Mouse (Mus musculus) neural tube, embryonic 13.5 days (tissue): ENCODE data around the gene Rab31. TPM values are rescaled to one million over a fixed set of nuclear protein-coding genes. Genes with fewer than 3 reads are reported as not detected.

Experiments used
- ATAC-seq: fragments of 200-750 bp; cut with Nextera tagmentation; 2 replicates; pipeline ENCODE4 v1.8.0; 2017; ENCODE audit warnings: low read depth, mild to moderate bottlenecking, moderate TSS enrichment, moderate library complexity
- H3K27ac ChIP-seq: fragments of 300-500 bp; sonication (generic); replicated peaks from 2 replicates; pipeline ENCODE4 v1.5.1; 2015; ENCODE audit warnings: moderate library complexity, mild to moderate bottlenecking, inconsistent platforms
- H3K27me3 ChIP-seq: fragments of 300-500 bp; sonication (generic); 2 replicates; pipeline ENCODE4 v1.6.1; 2015; ENCODE audit warnings: mild to moderate bottlenecking, inconsistent platforms
- H3K36me3 ChIP-seq: fragments of 300-500 bp; sonication (generic); 2 replicates; pipeline ENCODE4 v1.6.1; 2015; ENCODE audit warnings: mild to moderate bottlenecking, inconsistent platforms
- H3K4me1 ChIP-seq: fragments of 300-500 bp; sonication (generic); replicated peaks from 2 replicates; pipeline ENCODE4 v1.6.1; 2015; ENCODE audit warnings: inconsistent platforms
- H3K4me2 ChIP-seq: fragments of 300-500 bp; sonication (generic); 2 replicates; pipeline ENCODE4 v1.6.1; 2015; ENCODE audit warnings: inconsistent platforms, mild to moderate bottlenecking, moderate library complexity
- H3K4me3 ChIP-seq: fragments of 300-500 bp; sonication (generic); 2 replicates; pipeline ENCODE4 v1.5.1; 2015; ENCODE audit warnings: mild to moderate bottlenecking, inconsistent platforms
- H3K9ac ChIP-seq: fragments of 300-500 bp; sonication (generic); 2 replicates; pipeline ENCODE4 v1.6.1; 2015; ENCODE audit warnings: moderate library complexity, mild to moderate bottlenecking, inconsistent platforms
- H3K9me3 ChIP-seq: fragments of 300-500 bp; sonication (generic); 2 replicates; pipeline ENCODE4 v1.6.1; 2016; ENCODE audit warnings: inconsistent platforms
- WGBS: fragments of 180-500 bp; shearing (Covaris S2); methylation state at CpG from one replicate; pipeline ENCODE4 v1.1.7; 2015; 5-methylcytosine and 5-hydroxymethylcytosine counted together
- polyA plus RNA-seq: library from polyadenylated mRNA; unstranded; fragments of >200 nt; fragmentation: Nextera tagmentation; extraction: Ambion mirVana; gene quantifications from 2 replicates; pipeline ENCODE4 v1.2.1, GENCODE M21; 2015

Gene Rab31
- 65.5 and 71.7 TPM in 2 replicates for polyA plus RNA-seq

DNA sequence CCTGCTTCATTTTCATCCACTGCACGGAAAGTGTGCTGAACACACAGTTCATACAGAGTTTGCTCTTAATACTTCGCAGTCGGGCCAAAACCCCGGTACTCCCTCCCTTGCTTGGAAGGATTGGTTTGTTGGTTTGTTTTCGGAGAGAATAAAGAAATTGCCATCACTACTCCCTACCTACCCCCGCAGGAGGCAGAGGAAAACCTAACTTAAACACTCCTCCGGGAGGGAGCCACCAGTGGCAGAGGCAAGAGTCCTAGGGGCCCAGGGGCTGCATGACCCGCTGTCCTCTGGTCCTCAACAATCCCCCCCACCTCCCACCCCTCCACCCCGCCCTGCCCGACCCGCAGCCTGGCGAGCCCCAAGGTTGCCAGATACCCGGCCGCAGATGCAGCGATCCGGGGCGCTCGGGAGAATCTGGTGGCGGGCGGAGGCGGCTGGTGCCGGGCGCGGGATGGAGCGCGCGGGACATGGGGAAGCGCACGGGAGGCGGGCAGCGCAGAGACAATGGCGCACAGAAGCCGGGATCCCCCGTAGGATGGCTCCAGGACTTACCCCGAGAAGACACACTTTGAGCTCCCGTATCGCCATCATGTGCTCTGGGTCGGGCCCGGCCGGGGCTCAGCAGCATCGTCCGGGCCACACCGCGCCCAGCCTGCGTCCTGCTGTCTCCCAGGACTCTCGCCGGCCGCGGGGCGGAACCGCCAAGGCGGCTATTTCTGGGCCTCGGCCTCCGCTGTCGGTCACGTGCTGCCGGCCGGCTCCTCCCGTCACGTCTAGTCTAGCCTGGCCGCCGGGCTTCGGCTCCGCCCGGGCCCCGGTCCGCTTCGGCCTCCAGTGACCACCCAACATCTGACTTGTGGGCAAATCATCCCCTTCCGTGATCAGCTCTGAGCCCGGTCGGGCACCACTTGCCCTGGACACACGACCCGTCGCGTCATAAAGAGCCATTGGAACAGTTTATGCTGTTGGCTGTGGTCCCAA is at the start of gene Rab31:
Rab31 (minus strand) TSS at position 802 of the 984 bp plus-strand sequence.
- H3K9me3 ChIP-seq: no peaks in the 10 kb centered on the region
- H3K4me3 ChIP-seq: peak within 1 kb of the TSS; percentile 71
- H3K27ac ChIP-seq: peak within 1 kb of the TSS; percentile 79
- H3K4me2 ChIP-seq: peak within 1 kb of the TSS; percentile 79
- peak; percentile 75 for ATAC-seq
- no peaks in the 10 kb centered on the region for H3K36me3 ChIP-seq
- no peaks in the 10 kb centered on the region for H3K27me3 ChIP-seq
- under 1% methylated on average over 71 of the region's 75 CpGs for WGBS
- peak within 1 kb of the TSS; percentile 94 for H3K9ac ChIP-seq
- H3K4me1 ChIP-seq: peaks cover 54% of the 10 kb centered on the region

DNA sequence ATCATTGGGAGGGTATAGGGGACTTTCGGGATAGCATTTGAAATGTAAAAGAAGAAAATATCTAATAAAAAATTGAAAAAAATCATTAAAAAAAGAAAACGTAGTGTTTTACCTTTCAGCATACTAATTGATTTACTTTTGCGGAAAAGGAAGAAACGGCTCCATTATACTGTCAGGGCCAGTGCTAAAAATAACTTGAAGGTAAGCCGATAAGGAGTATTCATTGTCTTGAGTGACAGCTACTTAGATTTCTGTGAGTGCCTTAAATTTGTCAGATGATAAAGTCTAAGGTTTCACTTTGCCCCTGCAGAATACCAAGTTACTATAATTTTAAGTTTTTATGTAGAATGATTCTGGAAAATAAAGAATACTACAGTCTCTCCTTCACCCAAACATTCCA is 47.6 kb upstream of the Rab31 start:
- H3K4me3 ChIP-seq: no peak overlapping the region
- H3K9me3 ChIP-seq: no peaks in the 10 kb centered on the region
- no peak overlapping the region for H3K27ac ChIP-seq
- ATAC-seq: no peak
- no peak overlapping the region for H3K9ac ChIP-seq
- 96% methylated on average over 5 of the region's 5 CpGs for WGBS
- H3K4me2 ChIP-seq: no peak overlapping the region
- H3K27me3 ChIP-seq: no peaks in the 10 kb centered on the region
- H3K4me1 ChIP-seq: no peaks in the 10 kb centered on the region
- H3K36me3 ChIP-seq: peaks cover 76% of the 10 kb centered on the region

DNA sequence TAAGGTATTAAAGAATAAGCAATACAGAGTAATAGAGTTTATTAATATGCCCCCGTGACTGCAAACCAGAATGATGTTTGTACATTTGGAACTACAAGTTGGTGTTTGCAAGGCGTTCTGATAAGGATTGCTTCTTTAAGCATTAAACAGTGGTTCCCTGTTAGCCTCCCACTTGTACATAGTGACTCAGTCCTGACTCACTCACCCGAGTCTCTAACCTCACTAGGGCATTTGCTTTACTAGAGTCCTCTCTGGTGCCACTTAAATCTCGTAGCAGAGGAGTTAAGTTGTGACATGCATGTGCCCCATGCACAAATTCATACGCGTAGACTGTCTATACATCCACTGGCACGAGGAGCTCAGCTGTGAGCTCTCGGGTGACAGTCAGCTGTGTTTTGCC is 41.2 kb upstream of the Rab31 start:
- no peak overlapping the region for H3K4me2 ChIP-seq
- no peak overlapping the region for H3K27ac ChIP-seq
- no peaks in the 10 kb centered on the region for H3K9me3 ChIP-seq
- H3K4me1 ChIP-seq: no peaks in the 10 kb centered on the region
- no peak overlapping the region for H3K9ac ChIP-seq
- H3K4me3 ChIP-seq: no peak overlapping the region
- WGBS: 94% methylated on average over 8 of the region's 8 CpGs
- ATAC-seq: no peak
- peaks cover 75% of the 10 kb centered on the region for H3K36me3 ChIP-seq
- no peaks in the 10 kb centered on the region for H3K27me3 ChIP-seq

DNA sequence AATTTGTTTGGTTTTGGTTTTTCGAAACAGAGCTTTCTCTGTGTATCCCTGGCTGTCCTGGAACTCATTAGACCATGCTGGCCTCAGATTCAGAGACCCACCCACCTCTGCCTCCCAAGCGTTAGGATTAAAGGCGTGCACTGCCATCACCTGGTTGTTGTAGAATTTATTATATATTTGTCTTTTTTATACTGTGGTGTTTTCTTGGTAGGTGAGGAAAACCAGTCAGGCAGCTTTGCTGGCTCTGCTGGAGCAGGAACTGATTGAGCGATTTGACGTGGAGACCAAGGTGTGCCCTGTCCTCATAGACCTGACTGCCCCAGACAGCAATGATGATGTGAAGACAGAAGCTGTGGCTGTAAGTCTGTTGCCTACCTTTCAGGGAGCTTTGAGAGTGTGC is 38.5 kb upstream of the Rab31 start:
- no peak overlapping the region for H3K4me3 ChIP-seq
- no peaks in the 10 kb centered on the region for H3K4me1 ChIP-seq
- ATAC-seq: no peak
- 91% methylated on average over 5 of the region's 5 CpGs for WGBS
- no peaks in the 10 kb centered on the region for H3K9me3 ChIP-seq
- no peaks in the 10 kb centered on the region for H3K27me3 ChIP-seq
- H3K4me2 ChIP-seq: no peak overlapping the region
- H3K9ac ChIP-seq: no peak overlapping the region
- H3K27ac ChIP-seq: no peak overlapping the region
- H3K36me3 ChIP-seq: peaks cover 53% of the 10 kb centered on the region

DNA sequence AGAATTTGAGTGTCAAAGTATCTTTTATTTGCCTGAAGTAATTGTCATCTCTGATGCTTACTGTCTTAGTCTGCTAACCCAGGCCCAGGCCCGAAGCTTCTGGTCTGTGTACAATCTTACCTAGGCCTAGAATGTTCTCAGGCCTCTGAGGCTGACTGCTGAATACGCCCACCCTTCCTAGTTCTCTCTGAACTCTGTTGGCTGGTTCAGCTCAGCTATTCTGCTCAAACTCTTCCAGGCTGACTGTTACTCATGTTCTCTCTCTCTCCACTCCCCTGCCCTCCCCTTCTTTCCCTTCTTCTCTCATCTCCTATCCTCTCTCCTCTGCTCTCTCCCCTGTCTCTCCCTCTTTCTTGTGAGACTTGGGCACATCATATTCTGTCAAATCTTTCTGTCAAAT is 33.9 kb upstream of the Rab31 start:
- H3K27ac ChIP-seq: no peak overlapping the region
- no peaks in the 10 kb centered on the region for H3K9me3 ChIP-seq
- H3K4me3 ChIP-seq: no peak overlapping the region
- H3K9ac ChIP-seq: no peak overlapping the region
- no peak for ATAC-seq
- H3K36me3 ChIP-seq: peaks cover 22% of the 10 kb centered on the region
- 91% methylated on average over 2 of the region's 2 CpGs for WGBS
- peaks cover 6% of the 10 kb centered on the region; the same call in 1 of the 2 replicates for H3K4me1 ChIP-seq
- H3K4me2 ChIP-seq: no peak overlapping the region
- no peaks in the 10 kb centered on the region for H3K27me3 ChIP-seq

DNA sequence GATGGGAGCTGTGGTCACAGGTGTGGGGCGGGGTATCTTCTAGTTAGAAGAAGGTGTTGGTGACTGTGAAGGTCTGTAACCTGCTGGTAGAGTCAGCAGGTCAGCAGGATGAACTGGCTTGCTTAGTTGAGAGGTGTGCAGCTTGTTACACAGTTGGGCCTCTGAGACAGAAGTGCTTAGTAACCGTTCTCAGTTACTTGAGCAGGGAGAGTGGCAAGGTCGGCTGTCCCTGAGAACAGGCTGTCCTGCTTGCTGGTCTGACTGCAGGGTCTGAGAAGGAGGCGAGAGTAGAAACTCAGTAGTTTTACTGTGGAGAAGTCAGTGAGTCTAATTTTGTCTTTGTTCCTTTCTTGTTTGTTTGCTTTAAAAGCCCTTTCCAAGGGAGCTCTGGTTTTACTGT is 33.4 kb upstream of the Rab31 start:
- 86% methylated on average over 4 of the region's 4 CpGs for whole genome bisulfite sequencing
- no peak overlapping the region for H3K4me2 ChIP-seq
- no peaks in the 10 kb centered on the region for H3K27me3 ChIP-seq
- H3K9ac ChIP-seq: no peak overlapping the region
- H3K36me3 ChIP-seq: peaks cover 17% of the 10 kb centered on the region
- H3K4me1 ChIP-seq: peaks cover 6% of the 10 kb centered on the region; the same call in 1 of the 2 replicates
- no peak overlapping the region for H3K4me3 ChIP-seq
- H3K27ac ChIP-seq: no peak overlapping the region
- ATAC-seq: no peak
- no peaks in the 10 kb centered on the region for H3K9me3 ChIP-seq

DNA sequence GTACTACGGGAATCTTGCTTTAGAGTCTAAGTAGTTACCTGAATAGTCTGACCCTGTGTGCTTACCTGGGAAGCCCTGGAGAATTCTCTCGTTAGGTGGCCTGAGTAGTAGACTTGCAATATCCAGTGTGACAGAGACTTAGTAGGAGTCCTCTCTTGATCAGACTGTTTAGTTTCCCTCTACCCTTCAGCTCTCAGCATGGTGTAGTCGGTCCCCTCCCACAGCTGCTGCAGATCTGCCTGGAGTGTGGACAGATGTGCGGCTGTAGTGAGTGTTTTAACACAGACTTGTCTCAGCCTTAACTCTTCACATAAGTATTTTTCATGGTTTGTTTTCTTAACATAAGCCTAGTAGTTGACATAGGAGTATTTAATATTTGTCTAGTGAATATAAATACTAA is 29.5 kb upstream of the Rab31 start:
- H3K27ac ChIP-seq: no peak overlapping the region
- ATAC-seq: no peak
- no peaks in the 10 kb centered on the region for H3K27me3 ChIP-seq
- peaks cover 9% of the 10 kb centered on the region for H3K36me3 ChIP-seq
- no peak overlapping the region for H3K4me3 ChIP-seq
- peaks cover 12% of the 10 kb centered on the region; the same call in 1 of the 2 replicates for H3K4me1 ChIP-seq
- H3K9me3 ChIP-seq: no peaks in the 10 kb centered on the region
- 86% methylated on average over 4 of the region's 4 CpGs for WGBS
- H3K4me2 ChIP-seq: no peak overlapping the region
- H3K9ac ChIP-seq: no peak overlapping the region

DNA sequence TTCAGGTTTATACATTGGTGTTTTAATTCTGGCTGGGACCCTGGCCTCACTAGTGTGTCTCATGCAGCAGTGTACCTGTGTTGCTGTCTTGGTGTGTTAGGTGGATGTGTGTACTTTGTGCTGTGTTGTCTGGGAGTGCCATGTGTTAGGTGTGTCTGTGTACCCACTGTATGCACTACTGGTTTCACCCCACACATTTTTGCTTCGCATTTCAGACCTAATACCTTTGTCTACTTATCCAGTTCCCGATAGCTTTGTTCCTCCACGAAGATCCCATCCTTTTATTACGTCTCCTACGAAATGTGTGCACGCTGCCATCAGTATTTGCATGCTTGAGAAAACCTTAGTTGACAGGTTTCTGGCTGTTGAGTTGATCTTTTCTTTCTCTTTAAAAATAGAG is 27.9 kb upstream of the Rab31 start:
- no peak overlapping the region for H3K4me3 ChIP-seq
- H3K27ac ChIP-seq: no peak overlapping the region
- ATAC-seq: no peak
- 89% methylated on average over 6 of the region's 6 CpGs for WGBS
- no peak overlapping the region for H3K4me2 ChIP-seq
- peaks cover 9% of the 10 kb centered on the region for H3K36me3 ChIP-seq
- H3K4me1 ChIP-seq: peaks cover 12% of the 10 kb centered on the region; the same call in 1 of the 2 replicates
- H3K27me3 ChIP-seq: no peaks in the 10 kb centered on the region
- H3K9me3 ChIP-seq: no peaks in the 10 kb centered on the region
- H3K9ac ChIP-seq: no peak overlapping the region

DNA sequence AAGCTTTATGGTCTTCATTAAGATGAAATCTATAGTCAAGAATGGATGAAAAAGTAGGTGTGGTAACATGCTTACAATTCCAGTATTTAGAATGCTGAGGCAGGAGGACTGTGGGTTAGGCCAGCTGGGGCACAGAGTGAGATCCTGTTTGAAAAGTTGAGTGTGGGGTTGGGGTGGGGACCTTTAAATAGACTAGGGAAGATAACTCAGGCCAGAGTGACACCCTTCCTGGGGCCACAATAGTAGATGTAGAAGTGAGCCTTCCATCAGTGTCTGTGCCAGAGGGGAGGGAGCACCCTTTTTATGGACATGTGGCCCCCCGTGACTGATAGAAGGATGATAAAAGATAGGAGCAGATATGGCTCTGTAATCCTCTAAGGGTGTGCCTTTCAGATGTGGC is 26.8 kb upstream of the Rab31 start:
- Histone ChIP-seq H3K27me3 (no peaks in the 10 kb centered on the region), H3K36me3 (peaks cover 8% of the 10 kb centered on the region; the same call in 1 of the 2 replicates), H3K4me2 (no peak overlapping the region), H3K4me1 (peaks cover 12% of the 10 kb centered on the region; the same call in 1 of the 2 replicates), H3K27ac (no peak overlapping the region), H3K9me3 (no peaks in the 10 kb centered on the region), H3K9ac (no peak overlapping the region), H3K4me3 (no peak overlapping the region)
- 84% methylated on average over 1 of the region's 1 CpGs for WGBS
- ATAC-seq: no peak

DNA sequence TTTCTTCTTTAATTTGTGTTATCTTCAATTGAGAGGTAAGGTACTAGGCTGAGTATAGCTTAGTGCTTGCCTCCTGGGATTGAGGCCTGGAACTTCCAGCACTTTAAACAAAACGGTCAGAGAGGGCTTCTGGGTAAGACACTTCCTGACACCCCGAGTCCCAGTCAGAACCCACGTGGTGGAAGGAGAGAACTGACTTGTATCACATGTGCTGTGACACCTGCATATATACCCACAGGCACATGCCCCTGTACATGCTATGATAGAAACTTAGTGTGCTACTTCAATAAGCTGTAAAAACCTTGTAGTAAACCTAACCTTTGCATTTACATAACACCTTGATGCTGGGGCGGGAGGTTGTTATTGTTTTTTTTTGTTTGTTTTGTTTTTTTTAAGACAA is 25.9 kb upstream of the Rab31 start:
- no peaks in the 10 kb centered on the region for H3K27me3 ChIP-seq
- H3K4me1 ChIP-seq: peaks cover 12% of the 10 kb centered on the region; the same call in 1 of the 2 replicates
- ATAC-seq: no peak
- no peak overlapping the region for H3K9ac ChIP-seq
- no peak overlapping the region for H3K4me3 ChIP-seq
- no peaks in the 10 kb centered on the region for H3K9me3 ChIP-seq
- 0 out of 2 replicates have a peak, but pooled peaks cover 7% of the 10 kb centered on the region for H3K36me3 ChIP-seq
- H3K27ac ChIP-seq: no peak overlapping the region
- H3K4me2 ChIP-seq: no peak overlapping the region
- WGBS: 76% methylated on average over 4 of the region's 4 CpGs

DNA sequence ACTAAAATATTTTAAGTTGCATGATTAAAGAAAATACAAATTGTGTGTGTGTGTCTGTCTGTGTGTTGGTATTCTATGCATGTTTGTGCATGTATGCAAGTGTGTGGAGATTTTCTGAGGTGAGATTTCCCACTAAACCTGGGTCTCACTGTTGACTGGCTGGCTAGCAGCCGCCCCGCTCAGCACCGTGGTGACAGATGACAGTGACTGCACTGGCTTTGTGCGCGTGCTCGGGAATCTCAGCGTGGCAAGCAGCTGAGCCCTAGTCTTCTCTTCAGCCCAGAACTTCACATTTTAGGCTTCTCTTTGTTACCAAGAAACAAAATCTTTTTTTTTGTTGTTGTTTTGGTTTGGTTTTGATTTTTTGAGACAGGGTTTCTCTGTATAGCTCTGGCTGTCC is 23.5 kb upstream of the Rab31 start:
- H3K4me1 ChIP-seq: peaks cover 9% of the 10 kb centered on the region
- no peak overlapping the region for H3K9ac ChIP-seq
- H3K27me3 ChIP-seq: no peaks in the 10 kb centered on the region
- no peak for ATAC-seq
- 52% methylated on average over 7 of the region's 7 CpGs for WGBS
- H3K36me3 ChIP-seq: 0 out of 2 replicates have a peak, but pooled peaks cover 7% of the 10 kb centered on the region
- H3K4me3 ChIP-seq: no peak overlapping the region
- no peaks in the 10 kb centered on the region for H3K9me3 ChIP-seq
- H3K27ac ChIP-seq: no peak overlapping the region
- no peak overlapping the region for H3K4me2 ChIP-seq

DNA sequence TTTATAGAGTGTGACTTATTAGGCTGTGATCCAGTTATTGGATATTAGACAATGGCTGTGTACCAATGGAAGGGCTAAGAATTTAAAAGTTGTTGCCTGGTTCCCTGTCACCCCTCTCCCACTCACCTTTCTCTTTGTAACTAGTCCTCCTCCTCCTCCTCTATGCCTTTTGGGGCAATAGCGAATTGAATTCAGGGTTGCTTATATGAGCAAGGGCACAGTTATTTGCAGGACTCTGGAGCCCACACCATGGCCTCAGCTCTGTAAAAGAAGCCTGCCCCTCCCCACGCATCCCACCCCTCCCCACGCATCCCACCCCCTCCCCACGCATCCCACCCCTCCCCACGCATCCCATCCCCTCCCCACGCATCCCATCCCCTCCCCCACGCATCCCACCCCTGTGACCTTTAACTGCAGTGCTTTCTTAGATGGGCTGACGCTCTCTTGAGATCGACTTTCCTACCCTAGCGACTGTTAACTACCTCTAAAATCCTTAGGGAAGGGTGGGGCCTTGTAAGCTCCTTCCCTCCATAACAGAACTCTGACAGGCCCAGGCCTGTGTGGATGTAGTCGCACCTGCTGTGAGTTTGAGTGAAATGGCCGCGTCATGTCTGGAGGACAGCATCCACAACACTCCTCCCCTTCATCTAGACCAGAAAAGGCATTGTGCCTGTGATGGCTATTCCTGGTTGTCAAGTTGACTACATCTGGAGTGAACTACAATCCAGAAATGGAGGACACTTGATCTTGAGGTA is 21.7 kb upstream of the Rab31 start:
- 0 out of 2 replicates have a peak, but pooled peaks cover 7% of the 10 kb centered on the region for H3K36me3 ChIP-seq
- ATAC-seq: no peak
- no peak overlapping the region for H3K4me3 ChIP-seq
- no peaks in the 10 kb centered on the region for H3K9me3 ChIP-seq
- whole genome bisulfite sequencing: 86% methylated on average over 12 of the region's 13 CpGs
- no peaks in the 10 kb centered on the region for H3K27me3 ChIP-seq
- peaks cover 3% of the 10 kb centered on the region for H3K4me1 ChIP-seq
- no peak overlapping the region for H3K4me2 ChIP-seq
- no peak overlapping the region for H3K9ac ChIP-seq
- H3K27ac ChIP-seq: no peak overlapping the region
